Mouse (Mus musculus) bone marrow macrophage, adult 2 months (primary cell): ENCODE results near the gene Gm20388.

Experiments used
- CTCF ChIP-seq: IDR thresholded peaks from 2 replicates; pipeline ENCODE4 v1.5.1; 2012; ENCODE audit warnings: low read depth, mild to moderate bottlenecking, low read length, moderate library complexity
- POLR2A ChIP-seq: IDR thresholded peaks from 2 replicates; pipeline ENCODE4 v1.6.1; 2012; ENCODE audit warnings: mild to moderate bottlenecking, low read depth, low read length, borderline replicate concordance

GRCm38 (mm10) chr8:122284203-122284658 lies 2373.6 kb downstream of the Gm20388 start:
- 0 out of 2 replicates have a peak, but pooled peaks have one; percentile 17 for TF ChIP-seq CTCF
- TF ChIP-seq POLR2A: no peak
